Mouse (Mus musculus): ENCODE measurements around the gene Dock10. TPM values are rescaled to one million over a fixed set of nuclear protein-coding genes. Genes with fewer than 3 reads are reported as not detected.

The Dock10 gene
- total and polyA plus RNA-seq, 2 experiments from 2014 or later, result 1.2 to 5.2 TPM

GRCm38 (mm10) chr1:80655195-80655594 is 103.1 kb downstream of the Dock10 start:
- Histone ChIP-seq H3K27me3 (ENCODE audit: control insufficient read depth, insufficient read depth, low read length) (no peaks in the 10 kb centered on the region), H3K4me1 (ENCODE audit: control insufficient read depth, insufficient read depth) (no peaks in the 10 kb centered on the region), H3K4me3 (ENCODE audit: low read depth, low read length) (no peak overlapping the region), H3K27ac (ENCODE audit: low read depth) (no peak overlapping the region), H3K4me2 (ENCODE audit: low read depth, low read length) (no peak overlapping the region), H3K9me3 (replicated peaks; ENCODE audit: control insufficient read depth, low read length) (no peaks in the 10 kb centered on the region), H3K9ac (replicated peaks; ENCODE audit: low read depth, low read length) (no peak overlapping the region), H3K36me3 (replicated peaks; ENCODE audit: control insufficient read depth, insufficient read depth, low read length) (no peaks in the 10 kb centered on the region)
- WGBS, result 72% methylated on average over 4 of the region's 4 CpGs
- no peak for TF ChIP-seq EP300 (IDR thresholded peaks at IDR 0.05; ENCODE audit: low read depth)
- no peak for TF ChIP-seq CTCF (IDR thresholded peaks at IDR 0.05; ENCODE audit: low read depth)
- DNase-seq (ENCODE audit: low spot score), result no peak
- ATAC-seq (ENCODE audit: insufficient read depth, low read depth), result no peak

- no peak for TF ChIP-seq EP300 (IDR thresholded peaks at IDR 0.05; ENCODE audit: low read depth)
- no peak for TF ChIP-seq CTCF (IDR thresholded peaks at IDR 0.05; ENCODE audit: low read depth)
- no peak overlapping the region for H3K4me2 ChIP-seq (ENCODE audit: low read depth, low read length)
- no peaks in the 10 kb centered on the region for H3K36me3 ChIP-seq (replicated peaks; ENCODE audit: control insufficient read depth, insufficient read depth, low read length)
- no peak overlapping the region for H3K9ac ChIP-seq (replicated peaks; ENCODE audit: low read depth, low read length)
- H3K9me3 ChIP-seq (replicated peaks; ENCODE audit: control insufficient read depth, low read length), result no peaks in the 10 kb centered on the region
- ATAC-seq (ENCODE audit: insufficient read depth, low read depth), result no peak
- no peak for DNase-seq (ENCODE audit: low spot score)
- no peaks in the 10 kb centered on the region for H3K4me1 ChIP-seq (ENCODE audit: control insufficient read depth, insufficient read depth)
- no peaks in the 10 kb centered on the region for H3K27me3 ChIP-seq (ENCODE audit: control insufficient read depth, insufficient read depth, low read length)
- H3K27ac ChIP-seq (ENCODE audit: low read depth), result no peak overlapping the region
- H3K4me3 ChIP-seq (ENCODE audit: low read depth, low read length), result no peak overlapping the region
- 26% methylated on average over 1 of the region's 1 CpGs for WGBS
Measured at GRCm38 (mm10) chr1:80654177-80654576, 104.2 kb downstream of the Dock10 start.

DNA sequence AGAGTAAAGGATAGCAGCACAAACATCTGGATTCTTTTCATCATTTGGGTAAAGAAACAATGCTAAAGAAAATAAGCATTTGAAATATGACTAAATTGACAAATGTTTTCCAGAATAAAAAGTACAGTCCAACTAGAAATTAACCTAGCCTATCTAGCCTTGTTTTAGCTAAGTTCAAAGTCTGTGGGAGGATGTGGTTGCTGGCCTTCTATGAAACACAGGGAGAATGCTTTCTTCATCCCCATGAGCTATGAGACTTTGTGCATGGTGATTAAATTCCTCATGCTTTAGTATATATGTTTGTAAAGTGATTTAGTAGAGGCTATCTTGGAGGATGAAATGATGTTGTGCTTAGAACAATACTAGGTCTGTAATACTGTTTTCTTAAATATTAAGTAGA is 105.5 kb downstream of the Dock10 start:
- DNase-seq (ENCODE audit: low spot score) (no peak), ATAC-seq (ENCODE audit: insufficient read depth, low read depth) (no peak)
- no peak for TF ChIP-seq EP300 (IDR thresholded peaks at IDR 0.05; ENCODE audit: low read depth)
- TF ChIP-seq CTCF (IDR thresholded peaks at IDR 0.05; ENCODE audit: low read depth), result no peak
- Histone ChIP-seq H3K36me3 (replicated peaks; ENCODE audit: control insufficient read depth, insufficient read depth, low read length) (no peaks in the 10 kb centered on the region), H3K9me3 (replicated peaks; ENCODE audit: control insufficient read depth, low read length) (no peaks in the 10 kb centered on the region), H3K4me2 (ENCODE audit: low read depth, low read length) (no peak overlapping the region), H3K4me3 (ENCODE audit: low read depth, low read length) (no peak overlapping the region), H3K9ac (replicated peaks; ENCODE audit: low read depth, low read length) (no peak overlapping the region), H3K27ac (ENCODE audit: low read depth) (no peak overlapping the region), H3K4me1 (ENCODE audit: control insufficient read depth, insufficient read depth) (no peaks in the 10 kb centered on the region), H3K27me3 (ENCODE audit: control insufficient read depth, insufficient read depth, low read length) (no peaks in the 10 kb centered on the region)

GRCm38 (mm10) chr1:80652083-80652482 is 106.2 kb downstream of the Dock10 start:
- no peak for TF ChIP-seq CTCF (IDR thresholded peaks at IDR 0.05; ENCODE audit: low read depth)
- TF ChIP-seq EP300 (IDR thresholded peaks at IDR 0.05; ENCODE audit: low read depth), result no peak
- ATAC-seq (ENCODE audit: insufficient read depth, low read depth), result no peak
- Histone ChIP-seq H3K9me3 (replicated peaks; ENCODE audit: control insufficient read depth, low read length) (no peaks in the 10 kb centered on the region), H3K27me3 (ENCODE audit: control insufficient read depth, insufficient read depth, low read length) (no peaks in the 10 kb centered on the region), H3K36me3 (replicated peaks; ENCODE audit: control insufficient read depth, insufficient read depth, low read length) (no peaks in the 10 kb centered on the region), H3K4me2 (ENCODE audit: low read depth, low read length) (no peak overlapping the region), H3K4me3 (ENCODE audit: low read depth, low read length) (no peak overlapping the region), H3K9ac (replicated peaks; ENCODE audit: low read depth, low read length) (no peak overlapping the region), H3K4me1 (ENCODE audit: control insufficient read depth, insufficient read depth) (no peaks in the 10 kb centered on the region), H3K27ac (ENCODE audit: low read depth) (no peak overlapping the region)
- WGBS, result 67% methylated on average over 2 of the region's 2 CpGs
- no peak for DNase-seq (ENCODE audit: low spot score)

DNA sequence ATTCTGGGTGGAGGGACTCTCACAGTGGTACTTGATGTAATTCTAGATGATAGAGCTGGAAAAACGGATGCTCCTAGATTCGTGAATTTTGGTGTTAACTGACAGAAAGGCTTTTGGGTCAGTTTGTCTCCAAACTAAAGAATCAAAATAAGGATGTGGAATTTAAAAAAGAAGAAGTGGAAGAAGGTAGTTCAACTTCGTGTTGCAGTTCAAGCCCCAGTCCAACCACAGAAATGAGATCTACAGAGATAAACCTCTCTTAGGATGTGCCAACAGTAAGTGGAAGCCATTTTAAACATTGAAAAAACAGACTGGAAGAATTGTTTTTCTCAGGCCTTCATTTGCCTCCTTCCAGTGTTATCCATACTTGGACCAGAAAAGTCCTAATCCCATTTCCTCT is 111.7 kb downstream of the Dock10 start:
- TF ChIP-seq CTCF (IDR thresholded peaks at IDR 0.05; ENCODE audit: low read depth) (no peak), EP300 (IDR thresholded peaks at IDR 0.05; ENCODE audit: low read depth) (no peak)
- no peak overlapping the region for H3K4me3 ChIP-seq (ENCODE audit: low read depth, low read length)
- no peaks in the 10 kb centered on the region for H3K9me3 ChIP-seq (replicated peaks; ENCODE audit: control insufficient read depth, low read length)
- DNase-seq (ENCODE audit: low spot score) (no peak), ATAC-seq (ENCODE audit: insufficient read depth, low read depth) (no peak)
- H3K27me3 ChIP-seq (ENCODE audit: control insufficient read depth, insufficient read depth, low read length), result no peaks in the 10 kb centered on the region
- no peaks in the 10 kb centered on the region for H3K36me3 ChIP-seq (replicated peaks; ENCODE audit: control insufficient read depth, insufficient read depth, low read length)
- H3K27ac ChIP-seq (ENCODE audit: low read depth), result no peak overlapping the region
- H3K4me2 ChIP-seq (ENCODE audit: low read depth, low read length), result no peak overlapping the region
- H3K4me1 ChIP-seq (ENCODE audit: control insufficient read depth, insufficient read depth), result no peaks in the 10 kb centered on the region
- WGBS, result 66% methylated on average over 3 of the region's 3 CpGs
- H3K9ac ChIP-seq (replicated peaks; ENCODE audit: low read depth, low read length), result no peak overlapping the region

DNA sequence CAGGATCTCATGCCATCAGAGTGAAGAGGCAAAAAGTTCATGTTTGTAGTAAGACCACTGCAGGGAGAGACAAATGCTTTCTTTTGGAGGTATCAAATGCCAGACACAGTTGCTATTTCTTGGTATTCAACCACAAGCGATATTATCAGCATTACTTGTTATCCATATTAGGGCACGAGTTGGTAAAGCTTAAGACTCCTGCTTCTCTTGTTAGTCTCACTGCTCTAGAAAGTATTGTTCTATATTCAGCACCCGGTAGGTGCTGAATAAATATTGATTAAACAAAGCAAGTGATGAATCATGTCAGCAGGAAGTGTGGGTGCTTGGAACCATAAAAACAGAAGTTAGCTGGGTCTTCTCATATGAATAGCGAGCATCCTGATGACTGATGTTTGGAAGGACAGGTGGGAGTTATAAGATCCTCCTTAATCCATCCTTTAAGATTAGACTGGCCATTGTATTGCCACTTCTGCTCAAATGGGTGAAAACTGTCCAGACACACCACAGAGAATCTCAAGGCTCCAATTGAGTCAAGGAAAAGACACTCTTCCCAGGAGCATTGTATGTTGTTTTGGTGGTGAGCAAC is 114.4 kb downstream of the Dock10 start:
- WGBS, result 63% methylated on average over 4 of the region's 4 CpGs
- no peaks in the 10 kb centered on the region for H3K27me3 ChIP-seq (ENCODE audit: control insufficient read depth, insufficient read depth, low read length)
- no peak overlapping the region for H3K9ac ChIP-seq (replicated peaks; ENCODE audit: low read depth, low read length)
- no peak for TF ChIP-seq CTCF (IDR thresholded peaks at IDR 0.05; ENCODE audit: low read depth)
- TF ChIP-seq EP300 (IDR thresholded peaks at IDR 0.05; ENCODE audit: low read depth), result no peak
- no peak overlapping the region for H3K4me2 ChIP-seq (ENCODE audit: low read depth, low read length)
- H3K9me3 ChIP-seq (replicated peaks; ENCODE audit: control insufficient read depth, low read length), result no peaks in the 10 kb centered on the region
- DNase-seq (ENCODE audit: low spot score) (no peak), ATAC-seq (ENCODE audit: insufficient read depth, low read depth) (no peak)
- H3K4me3 ChIP-seq (ENCODE audit: low read depth, low read length), result no peak overlapping the region
- H3K27ac ChIP-seq (ENCODE audit: low read depth), result no peak overlapping the region
- H3K36me3 ChIP-seq (replicated peaks; ENCODE audit: control insufficient read depth, insufficient read depth, low read length), result no peaks in the 10 kb centered on the region
- H3K4me1 ChIP-seq (ENCODE audit: control insufficient read depth, insufficient read depth), result no peaks in the 10 kb centered on the region

Measured in heart, postnatal 0 days (tissue).